Mouse (Mus musculus) forebrain, embryonic 14.5 days (tissue): Measurements from ENCODE around the gene Ccdc115. TPM values are rescaled to one million over a fixed set of nuclear protein-coding genes. Genes with fewer than 3 reads are reported as not detected.
A peak's percentile ranks its signal among the peaks of the same experiment; 100 is the strongest.
"Not testable (repeated sequence)": the region's sequence is repeated elsewhere in the genome, so short reads cannot be mapped to it uniquely, and the experiment has no call there.

Experiments
- ATAC-seq: fragments of 200-750 bp; cut with Nextera tagmentation; 2 replicates; pipeline ENCODE4 v1.8.0; 2017; ENCODE audit warnings: mild to moderate bottlenecking, moderate library complexity
- DNase-seq: peaks from one replicate; pipeline ENCODE4 v3.0.0-alpha.2; 2015; ENCODE audit warnings: low spot score
- H3K27ac ChIP-seq: fragments of 300-500 bp; sonication (generic); 2 replicates; pipeline ENCODE4 v1.5.1; 2014; ENCODE audit warnings: low read depth, mild to moderate bottlenecking, control low read depth, low read length, moderate library complexity
- H3K27me3 ChIP-seq: fragments of 300-500 bp; sonication (generic); replicated peaks from 2 replicates; pipeline ENCODE4 v1.6.1; 2014; ENCODE audit warnings: low read length, control low read depth, mixed read lengths; ENCODE audit not compliant: control insufficient read depth, insufficient read depth
- H3K36me3 ChIP-seq: fragments of 300-500 bp; sonication (generic); 2 replicates; pipeline ENCODE4 v1.6.1; 2014; ENCODE audit warnings: low read length, control low read depth; ENCODE audit not compliant: control insufficient read depth, insufficient read depth
- H3K4me1 ChIP-seq: fragments of 300-500 bp; sonication (generic); 2 replicates; pipeline ENCODE4 v1.6.1; 2014; ENCODE audit warnings: antibody characterized with exemption, low read length, control low read depth; ENCODE audit not compliant: control insufficient read depth, insufficient read depth
- H3K4me2 ChIP-seq: fragments of 300-500 bp; sonication (generic); 2 replicates; pipeline ENCODE4 v1.6.1; 2014; ENCODE audit warnings: mild to moderate bottlenecking, control low read depth, low read length
- H3K4me3 ChIP-seq: fragments of 300-500 bp; sonication (generic); 2 replicates; pipeline ENCODE4 v1.5.1; 2014; ENCODE audit warnings: low read depth, low read length, control low read depth
- H3K9ac ChIP-seq: fragments of 300-500 bp; sonication (generic); 2 replicates; pipeline ENCODE4 v1.6.1; 2014; ENCODE audit warnings: mild to moderate bottlenecking, low read length, control low read depth, moderate library complexity
- H3K9me3 ChIP-seq: fragments of 300-500 bp; sonication (generic); replicated peaks from 2 replicates; pipeline ENCODE4 v1.6.1; 2016; ENCODE audit warnings: low read length, control low read depth, mixed read lengths; ENCODE audit not compliant: control insufficient read depth
- WGBS: fragments of 180-500 bp; shearing (Covaris S2); extraction: QIAGEN DNeasy Blood & Tissue Kit; methylation state at CpG from one replicate; pipeline ENCODE4 v1.1.7; 2014; 5-methylcytosine and 5-hydroxymethylcytosine counted together
- polyA plus RNA-seq: library from polyadenylated mRNA; unstranded; fragments of >200 nt; fragmentation: Nextera tagmentation; extraction: Ambion mirVana; gene quantifications from 2 replicates; pipeline ENCODE4 v1.2.1, GENCODE M21; 2014

Ccdc115 gene
- polyA plus RNA-seq, 1 experiment from 2014 or later: 69.8 TPM

DNA sequence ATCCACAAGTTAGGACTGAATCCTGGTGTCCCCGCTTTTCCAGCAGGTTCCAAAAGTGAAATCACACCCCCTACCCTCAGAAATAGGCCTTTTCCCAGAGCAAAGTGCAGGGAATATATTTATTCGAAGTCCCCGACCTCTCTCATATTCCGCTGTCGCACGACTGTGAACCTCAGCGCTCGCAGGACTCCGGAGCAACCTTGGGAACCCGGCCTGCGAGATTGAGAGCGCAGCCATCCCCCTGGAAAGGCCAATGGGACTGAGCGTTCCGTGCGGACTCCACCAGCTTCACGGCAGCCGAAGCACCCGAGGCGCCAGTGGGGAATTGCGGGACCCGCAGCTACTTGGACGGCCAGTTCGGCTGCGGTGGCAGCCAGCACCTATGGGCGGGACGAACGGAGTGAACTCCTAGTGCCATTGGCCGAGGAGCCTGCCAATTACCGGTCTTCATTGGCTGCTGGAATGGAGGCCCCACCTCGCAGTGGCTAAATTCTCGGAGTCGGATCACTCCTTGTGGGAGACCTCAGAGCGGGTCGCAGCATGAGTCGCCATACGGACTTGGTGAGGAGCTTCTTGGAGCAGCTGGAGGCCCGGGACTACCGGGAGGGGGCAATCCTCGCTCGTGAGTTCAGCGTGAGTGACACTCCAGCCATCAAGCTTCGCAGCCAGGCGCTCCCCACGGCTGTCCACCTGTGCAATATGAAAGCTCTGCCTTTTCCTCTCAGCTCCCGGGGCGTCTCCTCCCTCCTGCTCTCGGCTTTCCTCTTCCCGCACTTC, 20.0 kb upstream of the Ccdc115 start, which contains the start of gene Ptpn18:
Ptpn18 (plus strand) TSS at position 479 of the 777 bp plus-strand sequence.
- Histone ChIP-seq H3K9me3 (no peaks in the 10 kb centered on the region), H3K27me3 (peaks cover 29% of the 10 kb centered on the region), H3K4me1 (0 out of 2 replicates have a peak, but pooled peaks cover 4% of the 10 kb centered on the region), H3K4me3 (peak within 1 kb of the TSS; percentile 50), H3K36me3 (no peaks in the 10 kb centered on the region), H3K4me2 (peak within 1 kb of the TSS; percentile 89), H3K9ac (peak within 1 kb of the TSS; percentile 60), H3K27ac (no peak within 1 kb of the TSS)
- under 1% methylated on average over 46 of the region's 48 CpGs for WGBS
- peak; percentile 96 for ATAC-seq
- DNase-seq: peak; percentile 91

DNA sequence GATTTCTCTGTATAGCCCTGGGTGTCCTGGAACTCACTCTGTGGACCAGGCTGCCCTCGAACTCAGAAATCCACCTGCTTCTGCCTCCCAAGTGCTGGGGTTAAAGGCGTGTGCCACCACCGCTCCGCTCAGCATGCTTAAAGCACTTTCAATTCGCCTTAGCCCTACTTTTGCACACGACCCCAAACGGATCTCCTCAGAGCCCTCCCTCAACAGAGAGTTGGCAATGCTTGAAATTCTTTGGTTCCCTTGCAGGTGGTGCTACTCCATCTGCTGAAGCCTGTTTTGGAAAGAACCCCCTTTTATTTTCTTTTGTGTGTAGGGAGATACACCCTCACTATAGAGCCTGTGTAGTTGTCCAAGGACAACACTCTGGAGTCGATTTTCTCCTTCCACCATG, 19.0 kb upstream of the Ccdc115 start:
- ATAC-seq (no peak), DNase-seq (peak; percentile 28)
- no peak overlapping the region for H3K9ac ChIP-seq
- H3K4me2 ChIP-seq: 0 out of 2 replicates have a peak overlapping the region, but pooled peaks have one; percentile 89
- 29% methylated on average over 8 of the region's 8 CpGs for WGBS
- 0 out of 2 replicates have a peak, but pooled peaks cover 4% of the 10 kb centered on the region for H3K4me1 ChIP-seq
- peaks cover 29% of the 10 kb centered on the region for H3K27me3 ChIP-seq
- no peaks in the 10 kb centered on the region for H3K36me3 ChIP-seq
- H3K27ac ChIP-seq: no peak overlapping the region
- H3K4me3 ChIP-seq: no peak overlapping the region
- H3K9me3 ChIP-seq: no peaks in the 10 kb centered on the region

DNA sequence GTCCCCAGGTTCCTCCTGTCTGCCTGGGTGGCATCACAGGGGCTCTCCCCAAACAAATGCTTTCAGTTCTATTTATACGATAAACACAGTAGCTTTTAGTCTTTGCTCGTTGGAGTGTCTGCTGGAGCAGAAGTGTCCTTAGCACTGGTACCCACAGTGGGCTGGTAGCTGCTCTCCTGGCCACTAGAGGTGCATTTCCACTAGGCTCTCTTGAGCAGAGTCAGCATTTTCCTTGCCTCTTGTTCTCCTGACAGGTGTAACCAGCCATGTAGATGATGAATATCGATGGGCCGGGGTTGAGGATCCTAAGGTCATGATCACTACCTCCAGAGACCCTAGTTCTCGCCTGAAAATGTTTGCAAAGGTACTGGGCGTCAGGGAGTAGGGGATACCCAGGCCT, 3.7 kb upstream of the Ccdc115 start:
- peaks cover 46% of the 10 kb centered on the region for H3K36me3 ChIP-seq
- H3K4me1 ChIP-seq: peaks cover 5% of the 10 kb centered on the region
- H3K9me3 ChIP-seq: no peaks in the 10 kb centered on the region
- no peak for DNase-seq
- H3K27me3 ChIP-seq: no peaks in the 10 kb centered on the region
- H3K9ac ChIP-seq: no peak overlapping the region
- no peak overlapping the region for H3K27ac ChIP-seq
- no peak overlapping the region for H3K4me2 ChIP-seq
- WGBS: 91% methylated on average over 6 of the region's 6 CpGs
- H3K4me3 ChIP-seq: no peak overlapping the region
- no peak for ATAC-seq

DNA sequence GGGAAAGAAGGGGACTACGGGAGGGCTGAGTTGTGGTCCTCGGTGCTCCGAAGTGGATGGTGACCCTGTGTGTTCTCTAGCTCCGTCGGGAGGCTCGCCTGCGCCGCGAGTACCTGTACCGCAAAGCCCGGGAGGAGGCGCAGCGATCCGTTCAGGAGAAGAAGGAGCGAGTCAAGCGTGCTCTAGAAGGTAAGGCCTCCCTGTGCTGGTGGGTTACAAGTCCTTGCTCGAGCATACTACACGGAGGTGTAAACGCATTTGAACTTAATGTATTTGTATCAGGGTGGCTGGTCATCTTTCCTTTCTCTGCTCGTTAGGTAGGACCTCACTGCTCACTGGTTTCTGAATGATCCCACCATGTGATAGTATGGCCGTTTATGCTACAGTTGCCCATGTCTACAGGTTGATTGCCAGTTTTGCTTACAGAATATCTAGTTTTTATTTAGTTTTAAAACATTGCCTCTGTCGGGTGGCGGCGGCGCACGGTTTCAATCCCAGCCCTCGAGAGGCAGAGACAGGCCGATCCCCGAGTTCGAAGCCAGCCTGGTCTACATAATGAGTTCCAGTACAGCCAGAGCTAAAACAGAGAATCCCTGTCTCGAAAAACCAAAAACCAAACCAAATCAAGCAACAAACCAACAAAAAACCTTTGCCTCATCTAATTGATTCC, 624 bp upstream of the Ccdc115 start:
- DNase-seq (no peak), ATAC-seq (peak; percentile 43)
- no peak overlapping the region for H3K27ac ChIP-seq
- peak overlapping the region; percentile 59 for H3K4me3 ChIP-seq
- H3K4me1 ChIP-seq: peaks cover 5% of the 10 kb centered on the region
- H3K27me3 ChIP-seq: no peaks in the 10 kb centered on the region
- peak overlapping the region; percentile 62 for H3K9ac ChIP-seq
- 9% methylated on average over 31 of the region's 31 CpGs for WGBS
- no peaks in the 10 kb centered on the region for H3K9me3 ChIP-seq
- peak overlapping the region; percentile 66 for H3K4me2 ChIP-seq
- peaks cover 31% of the 10 kb centered on the region for H3K36me3 ChIP-seq

DNA sequence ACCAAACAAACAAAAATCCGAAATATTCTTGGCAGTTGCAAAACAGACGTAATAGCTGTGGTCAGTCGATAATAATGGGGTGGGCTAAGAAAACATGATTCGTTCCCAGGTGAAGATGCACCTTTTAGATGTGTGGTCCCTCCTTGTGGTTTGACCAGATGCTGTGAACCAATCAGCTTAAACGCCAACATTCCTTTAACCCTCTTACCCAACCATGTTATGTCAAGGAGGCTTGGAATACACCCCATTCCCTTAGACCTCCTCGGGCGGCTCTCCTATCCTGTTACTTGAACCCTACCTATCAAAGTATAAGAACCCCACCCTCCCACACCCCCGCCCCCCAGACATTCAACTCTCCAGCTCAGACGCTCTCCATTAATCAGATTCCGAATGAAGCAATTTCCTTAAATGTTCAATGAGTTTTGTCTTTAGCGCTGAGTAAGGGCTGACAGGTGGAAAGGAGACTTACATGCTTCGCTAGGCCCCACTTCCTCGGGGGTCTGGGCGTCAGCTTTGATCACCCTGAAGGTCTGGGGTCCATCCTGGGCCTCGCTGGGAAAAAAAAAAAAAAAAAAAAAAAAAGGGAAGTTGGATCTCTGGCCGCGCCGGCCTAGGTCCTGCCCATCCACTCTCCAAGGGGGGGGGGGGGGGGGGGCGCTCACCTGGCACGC, 956 bp downstream of the Ccdc115 start:
- Histone ChIP-seq H3K4me2 (peak overlapping the region; percentile 67), H3K9me3 (no peaks in the 10 kb centered on the region), H3K9ac (peak overlapping the region; percentile 56), H3K27ac (no peak overlapping the region), H3K4me1 (peaks cover 12% of the 10 kb centered on the region), H3K4me3 (peak overlapping the region; percentile 59), H3K27me3 (no peaks in the 10 kb centered on the region), H3K36me3 (peaks cover 15% of the 10 kb centered on the region)
- WGBS: 44% methylated on average over 15 of the region's 20 CpGs
- DNase-seq (no peak), ATAC-seq (no peak)

DNA sequence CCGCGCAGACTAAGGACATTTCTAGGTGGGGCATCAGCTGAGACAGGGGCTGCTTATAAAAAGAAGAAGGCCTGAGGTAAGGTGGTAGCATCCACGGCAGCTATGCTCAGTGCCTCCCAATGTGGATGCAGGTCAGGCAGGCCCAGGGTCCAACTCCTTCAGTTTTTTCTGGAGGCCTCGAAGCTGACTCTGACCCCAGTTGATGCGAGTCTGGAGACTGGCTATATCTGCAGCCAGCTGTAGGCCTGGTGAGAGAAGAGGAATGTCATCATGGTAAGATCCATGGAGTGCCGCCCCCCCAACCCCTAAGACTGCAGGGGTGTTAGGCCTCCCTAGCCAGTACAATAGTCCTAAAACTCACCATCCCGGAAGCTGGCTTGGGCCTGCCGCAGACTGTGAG, 2.1 kb downstream of the Ccdc115 start:
- H3K4me2 ChIP-seq, ATAC-seq, H3K9ac ChIP-seq, H3K4me3 ChIP-seq, H3K27ac ChIP-seq, DNase-seq, H3K36me3 ChIP-seq, H3K27me3 ChIP-seq, H3K9me3 ChIP-seq: not testable (repeated sequence)
- peaks cover 13% of the 10 kb centered on the region for H3K4me1 ChIP-seq
- WGBS: 96% methylated on average over 8 of the region's 8 CpGs

DNA sequence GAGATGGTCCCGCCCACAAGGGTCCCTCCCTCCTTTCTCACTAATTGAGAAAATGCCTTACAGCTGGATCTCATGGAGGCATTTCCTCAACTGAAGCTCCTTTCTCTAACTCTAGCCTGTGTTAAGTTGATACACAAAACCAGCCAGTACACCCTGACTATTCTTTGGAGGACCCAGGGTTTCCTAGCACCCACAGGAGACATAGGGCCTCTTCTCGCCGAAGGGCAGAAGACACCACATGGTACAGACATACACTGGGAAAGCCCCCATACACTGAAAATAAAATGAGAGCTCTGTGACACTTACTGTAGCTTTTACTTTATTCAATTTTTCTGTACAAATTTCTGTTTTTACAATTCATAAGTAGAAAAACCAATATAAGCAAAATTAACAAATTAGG, 3.1 kb downstream of the Ccdc115 start:
- Histone ChIP-seq H3K9ac (no peak overlapping the region), H3K27ac (no peak overlapping the region), H3K36me3 (0 out of 2 replicates have a peak, but pooled peaks cover 6% of the 10 kb centered on the region), H3K27me3 (no peaks in the 10 kb centered on the region), H3K4me3 (no peak overlapping the region), H3K9me3 (no peaks in the 10 kb centered on the region; the same call in 1 of the 2 replicates), H3K4me1 (peaks cover 13% of the 10 kb centered on the region), H3K4me2 (no peak overlapping the region)
- DNase-seq: no peak
- no peak for ATAC-seq
- 84% methylated on average over 3 of the region's 3 CpGs for WGBS

DNA sequence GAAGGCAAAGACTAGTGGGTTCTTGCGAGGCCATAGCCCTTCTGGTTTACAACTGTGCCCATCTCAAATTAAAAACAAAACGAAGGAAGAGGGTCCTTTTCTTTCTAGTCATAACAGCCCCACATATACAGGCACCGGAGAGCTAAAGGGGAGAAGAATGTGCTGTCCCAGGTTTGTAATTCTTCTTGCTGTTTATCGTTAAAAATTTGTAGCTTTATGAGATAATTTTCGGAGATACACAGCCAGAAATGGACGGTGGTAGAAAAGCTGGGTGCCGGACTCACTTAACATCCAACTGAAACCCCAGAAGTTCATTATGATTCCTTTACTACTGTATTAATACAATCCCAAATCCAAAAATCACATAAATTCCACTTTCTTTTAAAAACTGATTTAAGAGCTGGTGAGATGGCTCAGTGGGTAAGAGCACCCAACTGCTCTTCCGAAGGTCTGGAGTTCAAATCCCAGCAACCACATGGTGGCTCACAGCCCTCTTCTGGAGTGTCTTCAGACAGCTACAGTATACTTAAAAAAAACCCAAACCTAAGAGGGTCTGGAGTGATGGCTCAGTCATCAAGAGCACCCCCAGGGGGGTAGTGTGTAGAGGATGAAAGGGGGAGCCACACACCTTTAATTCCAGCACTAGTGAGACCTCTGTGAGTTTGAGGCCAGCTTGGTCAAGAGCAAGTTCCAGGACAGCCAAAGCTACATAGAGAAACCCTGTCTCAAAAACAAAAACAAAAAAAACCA, 3.9 kb downstream of the Ccdc115 start:
- Histone ChIP-seq H3K36me3 (0 out of 2 replicates have a peak, but pooled peaks cover 6% of the 10 kb centered on the region), H3K4me2 (peak overlapping the region; percentile 50), H3K4me1 (peaks cover 13% of the 10 kb centered on the region), H3K27ac (peak overlapping the region; percentile 87), H3K4me3 (peak overlapping the region; percentile 60), H3K9me3 (peaks cover 6% of the 10 kb centered on the region; the same call in 1 of the 2 replicates), H3K27me3 (no peaks in the 10 kb centered on the region), H3K9ac (peak overlapping the region; percentile 82)
- peak; percentile 27 for DNase-seq
- WGBS: 25% methylated on average over 8 of the region's 8 CpGs
- no peak for ATAC-seq
